Mouse (Mus musculus) lung, postnatal 14 days (tissue): ENCODE data around the gene Il1rap.

Experiments
- DNase-seq: peaks from one replicate; pipeline ENCODE4 v3.0.0; 2021

The Il1rap gene

DNA sequence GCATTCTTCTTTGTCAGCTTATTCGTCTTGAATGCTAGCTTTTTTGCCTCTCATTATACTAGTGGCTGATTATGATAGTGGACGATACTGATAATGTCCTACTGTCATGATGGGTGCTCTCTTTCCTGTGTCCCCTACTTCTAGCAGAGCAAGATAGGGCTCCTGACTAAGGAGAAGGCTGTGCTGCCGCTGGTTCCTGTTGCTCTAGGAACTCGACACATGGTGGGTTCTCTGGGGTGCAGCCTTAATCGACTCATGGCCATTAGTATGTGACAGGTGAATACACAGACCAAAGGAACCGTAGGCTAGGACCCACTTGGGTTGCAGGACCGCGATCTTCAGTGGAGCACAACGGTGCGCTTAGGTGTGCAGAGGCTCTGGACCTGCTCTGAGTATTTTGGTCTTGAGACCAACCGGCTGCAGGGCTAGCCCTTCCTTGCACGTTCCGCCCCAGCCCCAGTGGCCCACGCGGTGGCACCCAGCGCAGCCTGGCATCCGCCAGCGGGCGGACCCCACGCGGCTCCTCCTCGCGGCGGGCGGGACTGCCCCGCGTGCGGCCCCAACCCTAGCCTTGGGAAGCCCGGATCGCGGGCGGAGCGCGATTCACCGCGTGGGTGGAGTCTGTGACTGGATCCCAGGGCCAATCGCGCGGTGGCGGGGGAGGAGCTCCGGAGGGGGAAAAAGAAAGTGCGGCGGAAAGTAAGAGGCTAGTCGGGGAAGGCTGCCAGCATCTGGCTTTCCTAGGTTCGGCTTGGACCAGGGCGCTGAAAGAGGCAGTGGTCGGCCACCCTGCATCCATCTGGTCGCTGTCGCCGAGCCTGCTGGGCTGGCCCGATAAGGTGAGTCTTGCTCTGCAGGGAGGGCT is at the start of gene Il1rap:
Gene Il1rap (plus strand): TSS at position 657 of the 865 bp plus-strand sequence.
- peak; percentile 96 for DNase-seq

DNA sequence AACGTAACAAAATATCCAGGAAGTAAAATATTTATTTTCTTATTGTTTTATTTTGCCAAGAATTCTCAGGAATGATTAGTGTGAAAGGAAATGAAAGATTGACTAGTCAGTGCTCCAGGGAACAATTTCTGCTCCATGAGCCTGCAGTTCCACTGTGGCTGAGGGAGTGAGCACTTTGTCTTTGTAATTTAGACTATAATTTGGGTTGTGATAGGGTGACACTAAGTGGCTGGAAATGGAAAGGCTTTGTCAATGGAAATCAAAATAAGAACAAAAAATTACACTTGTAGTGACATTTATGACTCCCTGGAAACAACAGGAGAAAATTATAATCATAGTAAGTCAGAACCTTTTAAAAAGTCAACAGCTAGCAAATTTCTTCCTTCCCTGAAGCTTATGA is 49.2 kb upstream of the Il1rap start:
- DNase-seq, result no peak

DNA sequence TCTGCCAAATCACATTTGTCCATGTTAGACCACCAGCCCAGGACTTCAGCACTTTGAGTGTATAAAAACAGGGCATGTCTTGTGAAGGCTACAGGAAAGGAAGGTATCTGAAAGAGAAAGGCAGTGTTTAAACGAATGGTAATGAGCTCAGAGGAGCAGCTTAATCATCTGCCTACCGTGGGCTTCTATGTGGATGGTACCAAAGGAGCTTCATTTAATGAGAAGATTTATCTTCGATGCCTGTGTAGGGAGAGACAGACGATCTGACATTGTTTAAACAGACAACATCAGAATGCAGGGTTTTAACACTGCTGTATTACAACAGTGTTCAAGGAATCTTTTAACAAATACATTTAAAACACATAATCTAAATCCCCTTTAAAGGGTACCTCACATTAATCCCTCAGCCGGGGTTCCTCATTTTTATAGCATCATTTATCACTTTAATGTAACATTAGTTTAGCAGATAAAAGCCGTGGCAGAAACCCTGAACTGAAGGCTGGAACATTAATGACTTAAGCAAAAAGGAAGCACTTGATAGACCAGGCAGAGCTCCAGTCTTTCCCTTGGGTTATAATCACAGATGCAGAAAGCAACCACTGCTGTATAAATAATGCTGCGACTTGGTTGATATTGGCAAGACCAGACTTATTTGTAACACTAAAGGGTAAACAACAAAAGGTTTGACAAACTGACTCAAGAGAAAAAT is 35.2 kb upstream of the Il1rap start:
- DNase-seq, result no peak

DNA sequence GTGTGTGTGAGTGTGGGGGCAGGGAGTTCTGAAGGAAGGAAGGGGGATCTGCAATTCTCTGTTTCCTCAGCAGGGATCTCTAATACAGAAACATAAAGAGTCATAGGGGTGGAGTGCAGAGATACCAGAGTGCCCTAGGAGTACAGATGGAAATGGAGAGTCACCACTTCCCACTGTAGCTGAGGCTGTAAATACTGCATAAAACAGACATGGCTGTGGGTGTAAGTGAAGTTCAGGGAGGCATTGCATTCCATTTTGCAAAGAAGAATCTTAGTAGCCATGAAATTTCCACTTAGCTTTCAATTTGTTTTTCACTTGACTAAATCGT is 34.7 kb upstream of the Il1rap start:
- DNase-seq, result no peak

DNA sequence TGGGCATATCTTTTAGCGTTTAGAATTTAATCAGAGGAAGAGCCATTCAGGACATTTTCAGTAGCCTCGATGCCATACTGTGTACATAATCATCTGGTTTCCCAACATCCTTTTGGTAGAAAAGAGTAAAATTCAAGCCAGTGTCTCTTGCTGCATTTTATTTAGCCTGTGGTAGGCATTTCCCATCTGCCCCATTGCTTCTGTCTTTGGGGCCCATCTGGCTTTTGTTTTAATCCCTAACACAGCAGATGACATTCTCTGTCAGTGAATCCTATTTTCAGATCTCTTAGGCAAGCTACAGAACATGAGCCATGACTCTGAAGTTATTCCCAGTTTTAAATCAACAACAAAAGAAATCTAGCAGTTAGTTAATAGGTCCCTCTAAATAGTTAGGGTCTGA is 32.3 kb upstream of the Il1rap start:
- no peak for DNase-seq

DNA sequence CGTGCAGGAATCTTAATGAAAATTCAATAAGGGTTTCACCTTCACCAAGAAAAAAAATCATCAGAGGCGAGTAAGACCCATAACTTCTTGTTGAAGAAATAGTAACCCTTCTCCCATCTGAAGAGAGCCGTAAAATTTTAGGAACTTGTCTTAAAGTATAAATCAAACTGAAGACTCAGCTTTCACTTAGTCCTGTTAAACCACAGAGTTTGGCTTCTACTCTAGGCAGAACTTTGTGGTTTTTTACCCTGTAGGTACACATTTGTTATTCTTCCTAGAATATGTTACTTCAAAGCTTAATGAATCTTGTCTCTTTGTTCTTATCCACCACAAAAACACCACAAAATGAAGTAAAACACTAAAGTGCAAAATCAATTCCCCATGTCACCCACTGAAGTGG is 29.3 kb upstream of the Il1rap start:
- DNase-seq, result no peak

DNA sequence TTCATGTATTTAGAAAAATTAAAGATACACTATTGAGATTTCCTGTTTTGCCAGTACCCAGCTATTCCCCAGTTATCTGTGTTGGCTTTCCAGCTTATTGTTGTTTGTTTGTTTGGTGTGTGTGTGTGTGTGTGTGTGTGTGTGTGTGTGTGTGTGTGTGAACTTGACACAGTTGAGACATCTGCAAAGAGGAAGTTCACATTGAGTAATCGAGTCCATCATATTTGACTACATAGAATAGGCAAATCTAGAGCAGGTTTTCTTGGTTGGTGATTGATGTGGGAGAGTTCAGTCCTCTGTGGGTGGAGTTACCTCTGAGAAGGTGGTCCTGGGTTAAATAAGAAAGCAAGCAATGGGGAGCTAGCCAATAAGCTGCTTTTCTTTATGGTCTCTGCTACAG is 22.7 kb upstream of the Il1rap start:
- no peak for DNase-seq

DNA sequence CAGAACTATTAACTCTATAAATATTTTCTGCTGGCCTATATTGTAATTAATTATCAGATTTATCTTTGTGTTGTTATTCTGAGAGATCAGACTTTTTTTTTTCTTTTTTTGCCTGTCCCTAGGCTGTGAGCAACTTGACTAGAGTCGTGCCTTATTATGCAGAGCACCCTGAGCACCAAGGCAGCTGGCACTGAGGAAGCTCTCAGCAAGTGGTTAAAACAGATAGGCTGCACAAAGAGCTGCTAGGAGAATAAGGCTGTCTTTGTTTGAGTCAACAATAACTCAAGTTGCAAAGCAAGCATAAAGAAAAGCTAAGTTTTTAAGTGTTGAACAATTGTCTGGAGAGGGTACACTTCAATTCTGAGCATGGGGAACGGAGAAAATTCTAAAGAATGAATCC is 19.8 kb upstream of the Il1rap start:
- no peak for DNase-seq

DNA sequence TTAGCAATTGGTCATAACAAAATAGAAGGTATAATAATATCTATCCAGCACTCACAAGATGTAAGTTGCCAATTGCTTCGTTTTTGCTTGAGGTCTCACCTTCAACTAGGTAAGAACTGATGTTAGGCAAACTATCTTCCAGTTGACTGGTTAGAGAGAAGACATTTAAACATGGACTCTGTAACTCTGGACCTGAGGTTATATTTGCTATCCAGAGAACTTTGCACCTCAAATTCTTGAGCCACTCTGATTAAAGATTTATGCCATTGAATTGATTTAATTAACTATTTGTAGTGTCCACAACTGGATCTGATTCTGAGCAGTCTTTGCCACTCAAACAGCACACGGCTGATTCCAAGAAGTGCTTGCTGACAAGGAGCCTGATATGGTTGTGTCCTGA is 18.7 kb upstream of the Il1rap start:
- DNase-seq, result no peak

DNA sequence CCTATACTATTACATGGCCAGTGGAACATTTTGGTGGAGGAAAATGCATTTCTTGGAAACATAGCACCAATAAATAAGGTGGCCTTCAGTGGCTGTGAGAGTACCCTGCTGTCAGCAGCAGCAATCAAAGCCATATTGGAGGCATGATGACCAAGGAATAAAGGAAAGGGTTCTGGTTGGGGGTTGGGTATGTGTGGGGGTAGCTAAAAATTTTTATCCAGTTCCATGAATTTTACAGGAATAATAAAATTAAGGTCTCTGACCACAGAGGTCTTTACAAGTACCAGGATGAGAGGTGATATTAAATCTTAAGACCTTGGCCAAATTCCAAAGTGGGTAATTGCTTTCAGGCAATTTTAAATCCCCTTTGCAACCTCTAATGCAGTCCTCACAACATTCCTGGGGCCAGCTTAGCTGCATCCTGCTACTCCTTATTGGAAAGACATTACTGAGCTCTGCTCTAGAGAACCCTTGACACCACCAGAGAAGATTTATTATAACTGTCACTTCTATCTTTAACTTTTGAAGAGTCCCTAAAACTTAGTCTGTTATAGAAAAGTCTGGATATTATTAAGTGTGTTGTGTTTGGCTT is 12.0 kb upstream of the Il1rap start:
- DNase-seq, result no peak

DNA sequence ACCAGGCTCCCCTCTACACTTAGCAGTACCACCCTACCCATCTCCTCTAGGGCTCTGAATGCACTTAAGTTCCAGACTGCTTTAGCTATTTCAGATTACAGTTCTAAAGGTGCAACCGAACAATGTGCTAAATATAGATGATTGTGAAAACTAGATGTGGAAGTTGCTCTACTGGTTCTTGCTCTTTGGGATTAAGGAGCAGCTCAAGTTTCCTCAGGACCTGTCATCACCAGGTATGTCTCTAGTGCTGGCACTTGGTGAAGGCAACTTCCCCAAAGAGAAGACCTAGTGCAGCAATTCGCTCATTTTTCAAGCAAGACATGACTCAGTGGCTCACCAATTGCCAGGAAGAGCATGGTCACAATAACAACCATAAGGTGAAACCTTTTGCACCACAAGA is 9.7 kb upstream of the Il1rap start:
- DNase-seq, result no peak

DNA sequence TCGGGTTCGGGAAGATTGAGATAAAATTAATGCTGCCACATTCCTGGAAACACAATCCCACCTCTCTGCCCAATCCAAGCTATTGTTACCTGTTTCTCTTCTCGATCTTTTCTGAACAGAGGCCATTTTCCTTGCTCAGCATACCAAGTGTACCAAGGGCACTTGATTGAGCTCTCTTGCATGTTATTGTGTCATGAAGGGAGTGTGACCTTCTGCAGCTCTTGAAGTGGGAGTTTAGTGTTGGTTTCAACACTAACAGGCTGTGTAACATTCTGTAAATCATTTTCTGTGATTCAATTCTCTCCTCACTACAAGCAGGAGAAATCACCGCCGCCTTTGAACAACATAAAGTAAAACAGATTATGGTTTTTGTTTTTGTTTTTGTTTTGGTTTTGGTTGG is 7.3 kb upstream of the Il1rap start:
- no peak for DNase-seq

DNA sequence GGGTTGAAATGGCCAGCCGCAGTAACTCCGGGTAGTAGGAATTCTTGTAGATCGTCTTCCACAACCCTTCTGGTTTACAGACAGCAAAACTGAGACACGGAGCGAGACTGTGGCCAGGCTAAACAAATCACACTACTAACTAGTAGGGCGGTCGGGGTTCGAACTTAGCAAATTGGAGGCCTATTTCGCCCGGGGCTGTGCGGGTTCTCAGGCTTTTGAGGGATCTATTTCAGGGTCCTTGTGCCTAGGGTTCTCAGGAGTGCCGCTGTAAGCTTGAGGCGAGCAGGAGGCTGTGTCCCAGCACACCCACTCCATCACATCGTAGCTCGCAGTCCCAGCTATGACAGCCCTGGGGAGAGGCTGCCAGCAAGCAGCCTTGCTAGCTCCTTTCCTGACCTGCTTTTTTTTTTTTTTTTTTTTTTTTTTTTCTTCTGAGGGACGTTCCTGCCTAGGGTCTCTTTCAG is 441 bp downstream of the Il1rap start:
- no peak for DNase-seq

DNA sequence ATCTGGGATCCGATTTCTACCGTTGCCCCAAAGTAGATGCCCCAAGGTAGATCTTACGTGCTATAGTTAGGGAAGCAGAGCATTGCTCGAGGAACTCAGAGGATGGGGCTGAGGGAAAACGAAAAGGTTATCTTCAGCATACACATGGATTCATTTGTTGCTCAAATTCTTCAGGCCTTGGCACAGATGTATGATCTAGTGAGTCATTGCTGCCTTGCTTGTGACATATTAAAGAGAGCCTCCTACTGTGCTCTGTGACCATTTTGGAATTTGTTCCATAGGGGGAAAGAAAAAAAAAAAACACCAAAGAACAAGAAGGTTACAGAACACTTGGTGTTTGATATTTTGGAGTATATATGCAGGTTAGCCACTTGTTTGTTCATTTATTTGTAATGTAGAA is 4.3 kb downstream of the Il1rap start:
- no peak for DNase-seq

DNA sequence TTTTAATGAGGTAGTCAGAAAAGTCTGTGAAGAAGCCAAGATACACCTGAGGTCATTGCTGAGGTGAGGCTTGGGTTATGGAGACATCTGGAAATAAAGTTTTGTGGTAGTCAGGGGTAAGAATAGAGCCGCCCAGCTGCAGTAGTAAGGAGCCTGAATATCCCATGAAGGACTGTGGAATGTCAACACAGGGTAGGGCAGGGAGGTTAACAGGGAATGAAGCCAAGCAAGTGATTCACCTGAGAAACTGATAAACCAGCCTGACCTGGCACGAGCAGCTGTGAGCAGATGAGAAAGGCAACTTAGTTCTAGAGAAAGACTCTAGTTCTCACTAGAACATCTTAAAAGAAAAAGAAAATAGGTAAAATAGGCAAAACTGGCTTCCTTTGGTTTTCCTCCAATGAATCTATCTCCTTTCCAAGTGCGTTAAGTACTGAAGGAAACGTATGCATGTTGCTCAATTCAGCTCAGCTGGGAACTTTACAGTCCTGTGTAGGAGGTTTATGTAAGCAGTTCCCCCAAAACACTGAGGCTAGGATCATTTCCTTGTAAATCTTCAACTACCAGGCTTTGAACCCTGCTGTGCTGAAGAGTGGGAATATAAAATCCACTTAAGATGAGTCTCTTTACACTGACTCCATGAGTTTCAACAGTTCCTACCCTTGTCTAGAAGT is 9.5 kb downstream of the Il1rap start:
- no peak for DNase-seq

DNA sequence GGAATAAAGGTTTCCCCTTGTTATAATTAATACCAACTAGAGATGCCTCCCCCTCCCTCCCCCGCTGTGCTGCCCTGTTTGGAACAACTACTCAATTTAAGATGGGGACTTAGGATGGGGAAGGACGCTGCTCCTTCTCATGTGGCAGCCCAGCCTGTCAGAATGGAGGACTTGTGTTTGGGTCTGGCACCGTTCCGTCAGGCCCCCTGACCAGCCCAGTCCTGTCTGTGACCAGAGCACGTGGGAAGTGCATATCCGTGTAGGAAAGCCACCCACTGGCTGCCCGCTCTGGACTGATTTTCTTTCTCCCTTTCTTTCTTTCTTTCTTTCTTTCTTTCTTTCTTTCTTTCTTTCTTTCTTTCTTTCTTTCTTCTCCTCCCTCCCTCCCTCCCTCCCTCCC is 14.9 kb downstream of the Il1rap start:
- DNase-seq, result no peak

DNA sequence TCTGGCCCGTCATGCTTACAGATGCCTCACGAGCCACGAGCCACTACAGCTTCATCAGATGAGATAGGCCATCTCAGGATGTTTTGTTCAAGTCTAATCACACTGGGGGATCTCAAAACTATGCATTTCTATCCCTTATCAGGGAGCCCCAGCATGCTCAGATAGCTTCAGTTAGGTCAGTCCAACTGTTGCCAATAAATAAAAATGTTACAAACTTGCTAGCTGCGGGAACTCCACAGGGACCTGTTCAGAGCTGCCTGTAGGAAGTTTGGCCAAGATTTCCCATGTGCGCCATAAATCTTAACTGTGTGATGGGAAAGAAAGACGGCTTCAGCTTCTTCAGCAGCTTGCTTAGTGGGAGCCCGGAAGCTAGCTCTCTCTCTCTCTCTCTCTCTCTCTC is 15.8 kb downstream of the Il1rap start:
- DNase-seq, result no peak

DNA sequence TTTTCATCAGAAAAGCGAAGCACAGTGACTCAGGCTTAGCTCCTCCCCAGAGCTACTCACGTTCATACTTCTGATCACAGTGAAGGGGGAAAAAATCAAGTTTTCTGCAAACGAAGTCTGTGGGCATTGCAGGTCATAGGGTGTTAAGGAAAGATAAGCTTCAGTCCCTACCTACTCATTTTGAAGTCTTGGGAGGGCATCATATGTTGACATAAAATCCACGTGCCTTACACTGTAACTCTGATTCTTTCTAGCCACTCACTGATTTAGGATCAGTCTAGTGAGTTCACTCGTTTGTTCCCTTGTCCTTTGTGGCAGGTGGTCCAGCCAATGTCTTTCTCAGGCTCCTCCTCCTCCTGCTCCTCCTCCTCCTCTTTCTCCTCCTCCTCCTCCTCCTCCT is 17.1 kb downstream of the Il1rap start:
- DNase-seq, result no peak

DNA sequence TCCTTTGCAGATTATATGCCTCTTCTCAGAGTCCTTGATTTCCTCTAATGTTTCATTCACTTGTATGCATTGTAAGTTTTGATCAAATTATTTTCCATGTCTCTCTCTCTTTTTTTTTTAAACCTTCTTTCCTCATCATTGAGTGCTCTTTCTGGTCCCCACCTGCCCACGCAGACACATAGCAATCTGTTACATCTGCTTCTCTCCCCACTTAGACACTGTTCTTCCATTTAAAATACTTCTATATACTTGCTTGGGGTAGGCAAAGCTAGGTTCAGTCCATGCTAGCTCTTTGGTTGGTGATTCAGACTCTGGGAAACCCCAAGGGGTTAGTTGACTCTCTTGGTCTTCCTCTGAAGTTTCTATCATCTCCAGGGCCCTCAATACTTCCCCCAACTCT is 20.0 kb downstream of the Il1rap start:
- DNase-seq, result no peak

DNA sequence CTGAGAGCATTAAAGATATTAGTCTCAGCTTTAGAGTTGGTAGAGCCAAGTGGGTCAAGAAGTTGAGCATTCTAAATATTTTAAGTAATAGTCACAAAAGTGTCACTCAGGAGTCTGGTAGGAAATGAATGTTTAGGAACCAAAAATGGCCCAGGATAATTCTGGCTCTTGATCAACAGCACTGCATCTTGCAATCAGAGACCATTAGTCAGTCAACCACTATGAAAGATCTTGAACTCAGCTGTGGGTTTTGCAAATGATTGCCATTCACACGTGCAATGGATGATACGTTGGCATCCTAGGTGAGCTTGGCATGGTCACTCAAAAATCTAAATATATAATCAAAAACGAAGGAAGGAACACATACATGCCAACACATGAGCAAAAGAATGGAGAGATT is 23.1 kb downstream of the Il1rap start:
- DNase-seq, result no peak

DNA sequence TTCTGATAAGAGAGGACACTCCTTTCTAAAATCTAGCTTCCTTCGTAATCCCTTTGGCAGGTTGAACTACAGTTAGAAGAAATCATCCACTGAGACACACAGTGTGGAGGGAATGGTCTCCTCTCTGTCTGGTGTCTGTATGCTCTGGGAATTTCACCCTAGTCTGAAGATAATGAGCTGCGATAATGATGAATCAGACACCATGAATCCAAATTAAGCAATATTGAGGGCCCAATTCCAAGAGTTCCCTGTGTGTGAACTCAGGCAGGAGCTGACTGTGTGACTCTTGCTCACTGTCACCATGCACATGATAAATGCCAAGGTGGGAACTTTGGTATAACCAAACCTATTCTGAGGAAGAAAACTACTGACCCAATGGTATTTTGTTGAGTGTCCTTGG is 26.5 kb downstream of the Il1rap start:
- no peak for DNase-seq

DNA sequence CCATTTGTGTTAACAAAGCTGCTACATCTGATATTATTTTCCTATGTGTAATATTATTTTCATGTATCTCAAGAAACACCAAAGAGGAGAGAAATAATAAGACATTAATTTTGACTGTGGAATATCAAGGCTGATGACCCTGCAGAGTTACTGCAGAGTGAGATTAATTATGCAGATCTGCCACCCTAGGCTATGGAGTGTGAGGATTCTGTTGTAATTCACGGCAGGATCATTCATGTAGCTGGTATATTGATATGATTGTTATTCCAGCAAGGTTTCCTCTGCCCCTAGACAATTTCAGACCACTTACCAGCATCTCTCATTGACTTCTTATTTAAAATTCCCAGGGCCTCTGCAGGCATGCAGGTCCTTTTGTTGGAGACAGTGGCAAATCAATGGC is 29.0 kb downstream of the Il1rap start:
- DNase-seq, result no peak

DNA sequence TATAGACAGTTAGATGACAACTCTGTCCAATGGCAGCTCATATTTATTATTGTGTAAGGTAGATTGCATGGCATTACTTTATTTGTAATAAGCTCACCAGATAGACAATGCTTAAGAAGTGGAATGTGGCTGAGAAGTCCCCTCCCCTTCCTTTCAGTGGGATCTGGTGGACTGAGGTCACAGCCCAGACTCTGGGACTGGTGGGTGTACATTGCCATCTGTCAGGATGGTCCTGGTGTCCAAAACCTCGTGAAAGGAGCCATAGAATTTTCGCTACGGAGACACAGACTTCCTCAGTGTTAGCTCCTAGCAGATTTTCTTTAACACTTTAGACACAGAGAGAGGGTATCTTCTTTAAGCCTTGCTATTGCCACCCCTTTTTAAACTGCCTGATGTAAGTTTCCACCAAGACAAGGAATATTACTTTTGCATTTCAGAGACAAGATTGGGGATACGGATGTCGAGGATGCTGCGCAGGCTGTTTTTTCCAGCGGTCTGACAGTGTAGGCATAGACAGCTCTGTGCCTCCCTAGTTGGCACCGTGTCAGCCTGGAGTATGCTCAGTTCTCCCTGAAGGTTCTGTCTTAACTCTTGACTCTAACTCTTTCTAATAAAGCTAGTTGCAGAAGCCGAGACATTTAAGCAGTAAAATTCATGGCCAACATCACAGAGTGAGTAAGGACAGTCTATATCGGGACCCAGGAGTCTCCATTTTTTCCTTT is 31.2 kb downstream of the Il1rap start:
- DNase-seq, result no peak
